Mouse (Mus musculus) lung, postnatal 0 days (tissue): ENCODE measurements around the gene Foxf1.

Experiments used
- CTCF ChIP-seq: IDR thresholded peaks from 2 replicates; pipeline ENCODE4 v1.5.1; 2016; ENCODE audit warnings: antibody characterized with exemption, mild to moderate bottlenecking
- EP300 ChIP-seq: IDR thresholded peaks from 2 replicates; pipeline ENCODE4 v1.6.1; 2016; ENCODE audit warnings: antibody characterized with exemption, mild to moderate bottlenecking, control low read depth

DNA sequence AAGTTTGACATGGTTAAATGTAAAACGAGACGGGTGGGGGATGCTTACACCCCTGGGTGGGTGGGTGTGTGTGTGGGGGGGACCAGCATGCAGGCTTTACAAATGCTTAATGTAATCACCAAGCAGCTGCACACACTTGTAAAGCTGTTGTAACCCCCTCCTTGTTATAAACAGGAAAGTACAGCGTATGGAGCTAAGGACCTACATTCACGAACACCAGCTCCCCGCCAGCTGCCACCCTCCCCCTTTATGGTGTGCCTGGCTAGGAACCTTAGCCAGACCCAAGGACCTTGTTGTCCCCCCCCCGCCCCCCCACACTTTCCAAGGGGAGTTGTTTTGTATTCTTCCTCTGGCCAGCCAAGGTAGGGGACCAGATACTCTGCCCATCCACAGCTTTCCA lies 42.5 kb downstream of the Foxf1 start:
- TF ChIP-seq CTCF (no peak), EP300 (no peak)
